Mouse (Mus musculus) cerebellum, postnatal 36 days (tissue): ENCODE data around the gene Armh3.

Experiments
- DNase-seq, 2 experiments: peaks; one replicate each; pipeline ENCODE4 v3.0.0; 2021 to 2022; ENCODE audit warnings: mixed read lengths in 2 of 2

Armh3 gene

GRCm38 (mm10) chr19:45783181-45783932 is 214.9 kb downstream of the Armh3 start, which contains the start of gene Mgea5:
Gene Mgea5 (minus strand): TSS chr19:45783837.
- peak; percentile 98 to 99 for DNase-seq

DNA sequence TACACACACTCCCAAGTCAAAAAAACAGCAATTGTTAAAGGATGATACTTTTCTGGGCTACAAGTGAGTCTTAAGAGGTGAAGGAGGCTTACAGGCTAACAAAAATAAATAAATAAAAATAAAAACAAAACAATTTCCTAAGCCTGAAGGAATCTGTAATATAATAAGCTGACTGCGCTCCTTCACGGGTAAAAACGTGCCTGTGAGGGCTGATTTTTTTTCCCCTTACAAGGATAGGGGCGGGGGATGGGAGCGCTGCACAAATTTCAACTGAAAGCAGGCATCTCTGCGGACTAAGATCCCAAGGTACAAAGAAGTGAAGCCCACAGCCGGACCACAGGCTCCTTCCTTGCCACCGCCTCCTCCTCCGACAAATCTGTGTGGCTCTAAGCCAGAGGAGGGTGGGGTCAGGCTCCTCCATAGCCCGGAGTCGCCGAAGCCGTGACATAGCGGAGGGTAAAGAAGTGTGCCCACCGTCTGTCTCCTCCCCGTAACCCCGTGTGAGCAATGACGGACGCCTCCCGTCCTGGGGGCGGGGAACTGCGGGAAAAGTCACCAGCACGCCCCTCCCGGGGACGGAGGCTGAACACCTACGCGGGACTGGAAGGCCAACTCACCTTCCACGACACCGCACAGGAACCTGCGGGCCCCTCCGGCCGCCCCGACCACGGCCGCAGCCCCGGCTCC is 215.8 kb downstream of the Armh3 start:
- peak; percentile 62 to 66 for DNase-seq

GRCm38 (mm10) chr19:45781676-45782075 is 216.6 kb downstream of the Armh3 start:
- DNase-seq = no peak

GRCm38 (mm10) chr19:45780350-45780915 is 217.9 kb downstream of the Armh3 start:
- DNase-seq = no peak

DNA sequence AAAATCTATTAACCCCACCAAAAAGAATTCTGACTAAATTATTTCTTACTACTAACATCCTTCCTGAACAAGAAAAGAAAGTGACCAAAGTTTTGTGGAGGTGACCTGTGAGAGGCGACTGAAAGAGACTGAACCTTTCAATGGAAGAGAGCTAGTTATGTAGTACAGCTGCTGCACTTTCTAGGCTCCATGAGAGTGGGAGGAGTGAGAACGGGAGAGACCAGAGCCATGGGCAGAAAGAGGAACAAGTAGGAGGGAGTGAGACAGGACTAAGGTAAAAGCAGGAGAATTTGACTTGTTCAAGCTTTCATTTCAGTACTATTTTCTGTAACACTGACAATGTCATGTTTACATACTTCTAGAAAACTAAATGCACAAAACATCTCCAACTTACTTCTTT is 222.8 kb downstream of the Armh3 start:
- DNase-seq = no peak

DNA sequence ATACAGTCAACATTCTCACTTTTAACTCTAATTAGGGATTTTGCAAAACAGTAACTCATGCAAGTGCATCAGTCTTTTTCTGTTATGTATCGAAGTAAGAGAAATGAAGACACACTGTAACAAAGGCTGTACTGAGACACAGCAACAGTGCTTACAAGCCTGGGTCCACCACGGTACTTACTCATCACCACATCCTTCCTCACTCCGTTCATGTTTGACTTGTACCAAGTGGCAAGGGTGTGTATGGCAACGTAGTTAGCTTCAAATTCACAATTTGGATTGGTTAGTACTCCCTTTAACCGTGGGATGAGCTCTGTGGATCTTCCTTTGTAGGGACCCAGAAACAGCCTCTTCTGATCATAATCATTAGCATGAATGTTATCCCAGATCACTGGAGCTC is 226.8 kb downstream of the Armh3 start:
- DNase-seq = no peak
